Mouse (Mus musculus): ENCODE results near the gene Thbd.

DNA sequence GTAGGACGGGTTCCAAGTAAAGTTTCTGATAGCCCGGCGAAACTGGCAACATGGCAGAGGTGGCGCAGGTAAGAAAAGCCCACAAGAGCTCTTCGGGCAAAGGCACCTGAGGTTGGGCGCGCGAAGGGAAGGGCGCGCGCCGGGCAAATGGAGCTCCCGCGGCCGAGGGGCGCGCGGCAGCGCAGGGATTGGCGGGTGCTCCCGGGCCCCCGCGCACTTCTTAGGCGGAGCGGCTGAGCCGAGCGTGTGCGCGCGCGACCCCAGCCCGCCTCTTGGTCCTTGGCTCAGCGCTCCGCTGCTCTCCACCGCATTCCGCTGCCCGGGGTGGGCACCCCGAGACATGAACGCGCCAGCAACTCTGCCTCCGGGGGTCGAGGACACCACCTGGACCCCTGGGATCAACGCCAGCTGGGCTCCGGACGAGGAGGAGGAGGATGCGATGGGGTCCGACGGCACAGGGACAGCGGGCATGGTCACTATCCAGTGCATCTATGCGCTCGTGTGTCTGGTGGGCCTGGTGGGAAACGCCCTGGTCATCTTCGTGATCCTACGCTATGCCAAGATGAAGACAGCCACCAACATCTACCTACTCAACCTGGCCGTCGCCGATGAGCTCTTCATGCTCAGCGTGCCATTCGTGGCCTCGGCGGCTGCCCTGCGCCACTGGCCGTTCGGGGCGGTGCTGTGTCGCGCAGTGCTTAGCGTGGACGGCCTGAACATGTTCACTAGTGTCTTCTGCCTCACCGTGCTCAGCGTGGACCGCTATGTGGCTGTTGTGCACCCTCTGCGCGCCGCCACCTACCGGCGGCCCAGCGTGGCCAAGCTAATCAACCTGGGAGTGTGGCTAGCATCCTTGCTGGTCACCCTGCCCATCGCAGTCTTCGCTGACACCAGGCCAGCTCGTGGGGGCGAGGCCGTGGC is 12.6 kb downstream of the Thbd start, which contains the start of gene Sstr4:
- no peak for TF ChIP-seq CTCF (IDR thresholded peaks at IDR 0.05; ENCODE audit: borderline replicate concordance, control insufficient read depth, extremely low read depth, insufficient read depth, low read length, poor library complexity)
- TF ChIP-seq POLR2A (IDR thresholded peaks at IDR 0.05; ENCODE audit: control insufficient read depth, extremely low read depth, insufficient read depth, low read length, poor library complexity) = no peak

Data from thymus, adult 2 months (tissue).